Mouse (Mus musculus): Measurements from ENCODE around the gene Enpep.

- TF ChIP-seq TAL1 (IDR thresholded peaks at IDR 0.05; ENCODE audit: low read length) (no peak), GATA1 (IDR thresholded peaks at IDR 0.05; ENCODE audit: low read length) (no peak)
These were observed 94.5 kb downstream of the Enpep start for GRCm38 (mm10) chr3:129238010-129238409.

Data from erythroblast, embryonic 14.5 days (primary cell).